Mouse (Mus musculus): ENCODE results near the gene Dync1i1. TPM values are rescaled to one million over a fixed set of nuclear protein-coding genes. Genes with fewer than 3 reads are reported as not detected.

Dync1i1 gene
- polyA plus RNA-seq, 1 experiment from 2014 or later, result 0.13 TPM

GRCm38 (mm10) chr6:5734862-5735261, 9.4 kb downstream of the Dync1i1 start:
- Histone ChIP-seq H3K9ac (replicated peaks) (no peak overlapping the region), H3K36me3 (replicated peaks; ENCODE audit: insufficient read depth, low read length) (no peaks in the 10 kb centered on the region)
- no peak for TF ChIP-seq CTCF (IDR thresholded peaks at IDR 0.05; ENCODE audit: low read depth)
- TF ChIP-seq EP300 (IDR thresholded peaks at IDR 0.05; ENCODE audit: low read depth), result no peak

GRCm38 (mm10) chr6:5739711-5740110, 14.3 kb downstream of the Dync1i1 start:
- H3K4me1 ChIP-seq (ENCODE audit: insufficient read depth), result no peaks in the 10 kb centered on the region
- H3K36me3 ChIP-seq (replicated peaks; ENCODE audit: insufficient read depth, low read length), result no peaks in the 10 kb centered on the region
- no peak overlapping the region for H3K4me3 ChIP-seq (ENCODE audit: low read depth, low read length)
- no peak for TF ChIP-seq EP300 (IDR thresholded peaks at IDR 0.05; ENCODE audit: low read depth)
- TF ChIP-seq CTCF (IDR thresholded peaks at IDR 0.05; ENCODE audit: low read depth), result no peak
- DNase-seq (no peak), ATAC-seq (no peak)
- H3K9me3 ChIP-seq (ENCODE audit: low read length), result no peaks in the 10 kb centered on the region
- no peaks in the 10 kb centered on the region for H3K27me3 ChIP-seq (ENCODE audit: insufficient read depth, low read length)
- 80% methylated on average over 7 of the region's 7 CpGs for WGBS (ENCODE audit: insufficient replicate concordance)
- no peak overlapping the region for H3K4me2 ChIP-seq (ENCODE audit: low read depth, low read length)
- no peak overlapping the region for H3K9ac ChIP-seq (replicated peaks)
- H3K27ac ChIP-seq (ENCODE audit: low read depth), result no peak overlapping the region

More at GRCm38 (mm10) chr6:5734862-5735261, 9.4 kb downstream of the Dync1i1 start:
- Histone ChIP-seq H3K4me1 (ENCODE audit: insufficient read depth) (no peaks in the 10 kb centered on the region), H3K27ac (ENCODE audit: low read depth) (no peak overlapping the region), H3K4me2 (ENCODE audit: low read depth, low read length) (no peak overlapping the region), H3K4me3 (ENCODE audit: low read depth, low read length) (no peak overlapping the region), H3K27me3 (ENCODE audit: insufficient read depth, low read length) (no peaks in the 10 kb centered on the region), H3K9me3 (ENCODE audit: low read length) (no peaks in the 10 kb centered on the region)
- ATAC-seq, result no peak
- WGBS (ENCODE audit: insufficient replicate concordance), result 59% methylated on average over 1 of the region's 1 CpGs
- DNase-seq, result no peak

DNA sequence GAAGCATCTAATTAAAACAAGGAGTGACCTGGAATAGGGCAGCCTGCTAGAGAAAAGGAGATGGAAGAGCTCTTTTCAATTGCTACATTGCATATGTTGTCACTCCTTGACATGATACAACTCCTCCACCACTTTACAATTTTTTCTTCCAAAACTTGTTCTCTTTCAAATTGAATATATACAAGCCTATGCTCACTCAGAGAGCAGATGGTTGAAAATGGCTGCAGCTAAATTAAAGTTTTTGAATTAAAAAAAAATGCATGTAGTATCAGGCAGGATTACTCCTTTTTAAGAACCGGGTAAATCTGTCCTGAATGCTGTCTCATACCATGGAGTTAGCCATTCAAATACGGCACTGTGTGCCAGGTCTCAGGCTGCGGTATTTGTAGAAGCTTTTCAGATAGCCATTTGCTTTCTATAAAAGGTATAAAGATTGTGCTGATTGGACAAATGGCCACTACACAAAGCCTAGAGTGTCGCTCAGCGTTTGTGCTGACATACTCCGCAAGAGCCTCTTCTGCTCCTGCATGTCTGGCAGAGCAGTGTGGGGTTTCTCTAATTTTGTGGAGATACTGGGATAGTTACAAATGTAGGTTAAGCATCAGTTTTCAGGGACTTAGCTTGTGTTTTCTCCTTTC, 16.1 kb downstream of the Dync1i1 start:
- 78% methylated on average over 6 of the region's 6 CpGs for WGBS (ENCODE audit: insufficient replicate concordance)
- Histone ChIP-seq H3K4me1 (ENCODE audit: insufficient read depth) (no peaks in the 10 kb centered on the region), H3K4me2 (ENCODE audit: low read depth, low read length) (no peak overlapping the region), H3K27ac (ENCODE audit: low read depth) (no peak overlapping the region), H3K36me3 (replicated peaks; ENCODE audit: insufficient read depth, low read length) (no peaks in the 10 kb centered on the region), H3K27me3 (ENCODE audit: insufficient read depth, low read length) (no peaks in the 10 kb centered on the region), H3K9me3 (ENCODE audit: low read length) (no peaks in the 10 kb centered on the region), H3K4me3 (ENCODE audit: low read depth, low read length) (no peak overlapping the region), H3K9ac (replicated peaks) (no peak overlapping the region)
- no peak for DNase-seq
- TF ChIP-seq CTCF (IDR thresholded peaks at IDR 0.05; ENCODE audit: low read depth) (no peak), EP300 (IDR thresholded peaks at IDR 0.05; ENCODE audit: low read depth) (no peak)
- no peak for ATAC-seq

DNA sequence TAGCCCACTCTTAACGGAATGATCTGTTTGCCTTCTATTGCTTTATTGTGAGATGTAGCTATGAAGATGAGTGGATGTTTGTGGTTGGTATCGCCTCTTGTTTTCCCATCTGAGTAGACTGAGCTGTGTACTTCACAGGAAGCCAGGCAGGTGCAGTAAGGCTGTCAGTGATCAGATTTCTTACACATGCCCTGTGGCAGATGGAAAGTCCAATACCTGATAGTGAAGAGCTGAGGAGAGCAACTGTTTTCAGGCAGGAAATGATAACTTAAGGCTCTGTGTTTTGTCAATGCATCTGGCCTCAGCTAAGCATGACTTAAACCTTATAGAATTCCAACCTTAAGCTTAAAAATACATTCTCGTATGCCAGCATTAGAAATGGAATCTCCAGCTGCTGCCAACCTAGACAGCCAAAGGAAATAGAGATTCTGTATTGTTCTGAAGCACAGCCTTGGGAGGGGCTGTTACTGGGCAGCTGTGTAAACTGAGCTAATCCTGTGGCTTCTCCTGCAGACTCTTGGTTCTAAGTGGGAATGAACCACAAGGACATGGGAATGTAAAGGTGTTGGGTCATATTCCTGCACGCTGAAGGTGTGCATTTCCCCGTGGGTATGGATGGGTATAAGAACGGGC, 24.8 kb downstream of the Dync1i1 start:
- WGBS (ENCODE audit: insufficient replicate concordance), result 65% methylated on average over 6 of the region's 6 CpGs
- DNase-seq (no peak), ATAC-seq (no peak)
- TF ChIP-seq CTCF (IDR thresholded peaks at IDR 0.05; ENCODE audit: low read depth) (no peak), EP300 (IDR thresholded peaks at IDR 0.05; ENCODE audit: low read depth) (no peak)
- Histone ChIP-seq H3K9me3 (ENCODE audit: low read length) (no peaks in the 10 kb centered on the region), H3K36me3 (replicated peaks; ENCODE audit: insufficient read depth, low read length) (no peaks in the 10 kb centered on the region), H3K4me2 (ENCODE audit: low read depth, low read length) (no peak overlapping the region), H3K27me3 (ENCODE audit: insufficient read depth, low read length) (no peaks in the 10 kb centered on the region), H3K4me3 (ENCODE audit: low read depth, low read length) (no peak overlapping the region), H3K4me1 (ENCODE audit: insufficient read depth) (no peaks in the 10 kb centered on the region), H3K27ac (ENCODE audit: low read depth) (no peak overlapping the region), H3K9ac (replicated peaks) (no peak overlapping the region)

DNA sequence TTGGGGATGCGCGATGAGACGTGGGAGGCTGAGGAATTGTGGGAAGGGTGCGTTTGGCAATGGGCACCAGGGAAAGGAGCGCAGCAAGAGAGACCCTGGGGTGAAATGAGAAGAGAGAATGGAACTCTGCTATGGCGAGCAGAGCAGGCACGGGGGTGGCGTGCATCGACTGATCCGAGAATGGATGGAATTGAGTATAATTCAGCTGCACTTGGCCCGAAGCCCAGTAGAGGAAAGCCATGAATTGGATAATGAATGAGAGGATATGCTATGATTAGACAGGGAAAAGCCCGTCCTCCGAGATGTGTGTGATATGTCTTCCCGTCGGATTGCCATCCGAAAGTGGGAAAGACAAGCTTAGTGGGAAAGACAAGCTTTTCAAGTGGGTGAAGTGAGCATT, 26.7 kb downstream of the Dync1i1 start:
- Histone ChIP-seq H3K4me1 (ENCODE audit: insufficient read depth) (no peaks in the 10 kb centered on the region), H3K9ac (replicated peaks) (no peak overlapping the region), H3K27ac (ENCODE audit: low read depth) (no peak overlapping the region), H3K4me3 (ENCODE audit: low read depth, low read length) (no peak overlapping the region), H3K4me2 (ENCODE audit: low read depth, low read length) (no peak overlapping the region), H3K36me3 (replicated peaks; ENCODE audit: insufficient read depth, low read length) (no peaks in the 10 kb centered on the region), H3K9me3 (ENCODE audit: low read length) (no peaks in the 10 kb centered on the region), H3K27me3 (ENCODE audit: insufficient read depth, low read length) (no peaks in the 10 kb centered on the region)
- TF ChIP-seq EP300 (IDR thresholded peaks at IDR 0.05; ENCODE audit: low read depth) (no peak), CTCF (IDR thresholded peaks at IDR 0.05; ENCODE audit: low read depth) (no peak)
- no peak for DNase-seq
- 79% methylated on average over 16 of the region's 16 CpGs for WGBS (ENCODE audit: insufficient replicate concordance)
- no peak for ATAC-seq

DNA sequence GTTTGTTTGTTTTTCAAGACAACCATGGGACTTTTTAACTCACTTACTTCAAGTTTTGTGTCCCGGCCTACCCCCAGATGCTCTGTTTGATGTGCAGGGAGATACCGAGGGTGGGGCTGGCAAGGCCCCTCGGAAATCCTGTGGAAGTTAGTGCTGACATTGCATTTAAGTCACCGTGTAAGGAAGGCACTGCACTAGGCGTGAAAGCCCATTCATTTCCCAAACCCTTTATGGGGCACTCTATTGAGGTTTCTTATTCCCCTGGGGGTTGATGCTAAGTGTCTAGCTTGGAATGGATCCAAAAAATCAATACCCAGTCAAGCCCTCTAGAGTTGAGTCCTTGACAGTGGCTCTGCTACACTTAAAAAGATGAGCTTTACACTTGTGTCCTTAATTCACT, 27.2 kb downstream of the Dync1i1 start:
- H3K27me3 ChIP-seq (ENCODE audit: insufficient read depth, low read length), result no peaks in the 10 kb centered on the region
- no peaks in the 10 kb centered on the region for H3K9me3 ChIP-seq (ENCODE audit: low read length)
- no peak for DNase-seq
- H3K9ac ChIP-seq (replicated peaks), result no peak overlapping the region
- TF ChIP-seq EP300 (IDR thresholded peaks at IDR 0.05; ENCODE audit: low read depth), result no peak
- H3K4me1 ChIP-seq (ENCODE audit: insufficient read depth), result no peaks in the 10 kb centered on the region
- 74% methylated on average over 5 of the region's 5 CpGs for WGBS (ENCODE audit: insufficient replicate concordance)
- no peak overlapping the region for H3K27ac ChIP-seq (ENCODE audit: low read depth)
- no peak for ATAC-seq
- no peak overlapping the region for H3K4me2 ChIP-seq (ENCODE audit: low read depth, low read length)
- H3K4me3 ChIP-seq (ENCODE audit: low read depth, low read length), result no peak overlapping the region
- no peaks in the 10 kb centered on the region for H3K36me3 ChIP-seq (replicated peaks; ENCODE audit: insufficient read depth, low read length)

All from liver, postnatal 0 days (tissue).